ENCODE assay signal across 11 mouse cellular contexts in genomic region chr1:45767533-45767932, GRCm38 (mm10). TPM values are rescaled to one million over a fixed set of nuclear protein-coding genes. Genes with fewer than 3 reads are reported as not detected.
DNase-seq lines count a peak whose midpoint lies in the region; ATAC-seq lines count a peak whose summit lies in the region.
"Had no signal": no experiment of that assay in that cellular context is flagged by ENCODE, and none has a peak within 500 bp of the region (broad histone marks: within the 10 kb centered on the region; RNA-seq: fewer than 3 reads in every experiment).

No protein-coding gene starts in this region.

- H3K9me3 ChIP-seq in heart, embryonic 11.5 days (replicated peaks; ENCODE audit: control insufficient read depth, low read length), result no peaks in the 10 kb centered on the region
- no peaks in the 10 kb centered on the region; the same call in 1 of the 2 replicates for H3K9me3 ChIP-seq in embryonic facial prominence, embryonic 13.5 days

- H3K27me3 ChIP-seq in heart, embryonic 11.5 days (ENCODE audit: control insufficient read depth, insufficient read depth, low read length), result no peaks in the 10 kb centered on the region
- no peaks in the 10 kb centered on the region for H3K27me3 ChIP-seq in embryonic facial prominence, embryonic 13.5 days
- H3K27me3 ChIP-seq: CH12.LX had no signal

- no peaks in the 10 kb centered on the region for H3K4me1 ChIP-seq in heart, embryonic 11.5 days (ENCODE audit: control insufficient read depth, insufficient read depth, low read length)
- H3K4me1 ChIP-seq in embryonic facial prominence, embryonic 13.5 days, result peaks cover 23% of the 10 kb centered on the region

- H3K4me3 ChIP-seq in heart, embryonic 11.5 days (ENCODE audit: low read depth, low read length), result no peak overlapping the region
- no peak overlapping the region for H3K4me3 ChIP-seq in embryonic facial prominence, embryonic 13.5 days

- no peak for ATAC-seq in heart, embryonic 11.5 days (replicated peaks; ENCODE audit: insufficient number of reproducible peaks, low FRiP score, low TSS enrichment)
- ATAC-seq in embryonic facial prominence, embryonic 13.5 days (ENCODE audit: insufficient number of reproducible peaks, insufficient read depth, low FRiP score, low TSS enrichment, low read depth), result 0 out of 2 replicates have a peak, but pooled peaks have one; percentile 40
- no peak for ATAC-seq in granulocyte monocyte progenitor cell, adult 5-6 weeks (replicated peaks; ENCODE audit: poor library complexity, severe bottlenecking)

- WGBS in heart, embryonic 11.5 days (ENCODE audit: insufficient replicate concordance), result 52% methylated on average over 5 of the region's 5 CpGs
- WGBS in embryonic facial prominence, embryonic 13.5 days, result 39% methylated on average over 5 of the region's 5 CpGs

- peak; percentile 58 to 61 for DNase-seq in heart, adult 18-20 months
- DNase-seq in NIH3T3 (ENCODE audit: low read depth), result peak; percentile 86
- DNase-seq in hindlimb bud, embryonic 11.5 days (ENCODE audit: extremely low spot score, low read depth, low spot score), result peak; percentile 50
- no peak for DNase-seq in kidney, adult 8-10 months
- DNase-seq in kidney, postnatal 25 days, result no peak
- DNase-seq: kidney, adult 18-20 months had no signal

- H3K4me2 ChIP-seq in heart, embryonic 11.5 days, result no peak overlapping the region
- peak overlapping the region; percentile 14; the same call in 1 of the 2 replicates for H3K4me2 ChIP-seq in embryonic facial prominence, embryonic 13.5 days

- H3K9ac ChIP-seq in heart, embryonic 11.5 days (ENCODE audit: low read depth, low read length), result no peak overlapping the region
- no peak overlapping the region for H3K9ac ChIP-seq in embryonic facial prominence, embryonic 13.5 days

- no peaks in the 10 kb centered on the region for H3K36me3 ChIP-seq in heart, embryonic 11.5 days (ENCODE audit: control insufficient read depth, insufficient read depth, low read length)
- H3K36me3 ChIP-seq in embryonic facial prominence, embryonic 13.5 days, result no peaks in the 10 kb centered on the region

- no peak overlapping the region for H3K27ac ChIP-seq in heart, embryonic 11.5 days (ENCODE audit: low read depth, low read length)
- peak overlapping the region; percentile 94 for H3K27ac ChIP-seq in embryonic facial prominence, embryonic 13.5 days
- H3K27ac ChIP-seq: macrophage had no signal

RNA-seq across cellular contexts. Expression of gene Wdr75, which starts 27.4 kb away (rescaled TPM):
- total RNA-seq in heart, adult 18-20 months (2021), result 10 to 100 TPM; 17.3 to 17.7 TPM
- 49.3 and 56.5 TPM in 2 replicates for polyA plus RNA-seq in heart, embryonic 11.5 days (2014; fragmentation: Nextera tagmentation; extraction: Ambion mirVana)
- polyA plus RNA-seq in embryonic facial prominence, embryonic 13.5 days (2015; fragmentation: Nextera tagmentation; extraction: Ambion mirVana), result 73.6 and 84.8 TPM in 2 replicates
- 87.2 and 136 TPM in 2 replicates for total RNA-seq in granulocyte monocyte progenitor cell, adult 5-6 weeks (2014; fragmentation: Nextera tagmentation)
- total RNA-seq in granulocyte monocyte progenitor cell, adult 5-6 weeks (2017), result 102 and 114 TPM in 2 replicates

Comparison
In these comparisons a context has a peak if more than half of its experiments do, and no peak if none do; other contexts are left out.
1. DNase-seq: peak in heart, adult 18-20 months (2 of 2), NIH3T3 (single experiment) and hindlimb bud, embryonic 11.5 days (single experiment); none in kidney, adult 8-10 months (0 of 2) and kidney, postnatal 25 days (0 of 2).
2. RNA of gene Wdr75, which starts 27.4 kb away (total RNA-seq): 87.2 to 136 TPM in granulocyte monocyte progenitor cell, adult 5-6 weeks; 17.3 to 17.7 TPM in heart, adult 18-20 months; every median in the first group is over 4 times any median in the second.